Mouse (Mus musculus) ovary, adult 10 weeks (tissue): ENCODE data around the gene Cyb5d1. TPM values are rescaled to one million over a fixed set of nuclear protein-coding genes. Genes with fewer than 3 reads are reported as not detected.

Experiments used
- polyA plus RNA-seq: library from polyadenylated mRNA; stranded (reverse); fragments of 350-450 nt; fragmentation: Illumina TruSeq; extraction: RNeasy Lipid Tissue Mini Kit (QIAGEN cat#74804); gene quantifications from one replicate; pipeline ENCODE4 v1.2.3, GENCODE M21; 2014

The Cyb5d1 gene
- polyA plus RNA-seq = 42.1 TPM

GRCm38 (mm10) chr11:69395235-69395633, at the start of gene Cyb5d1, which contains the start of gene Naa38:
Cyb5d1 (minus strand) TSS chr11:69395631.
Naa38 (plus strand) TSS chr11:69395487.

DNA sequence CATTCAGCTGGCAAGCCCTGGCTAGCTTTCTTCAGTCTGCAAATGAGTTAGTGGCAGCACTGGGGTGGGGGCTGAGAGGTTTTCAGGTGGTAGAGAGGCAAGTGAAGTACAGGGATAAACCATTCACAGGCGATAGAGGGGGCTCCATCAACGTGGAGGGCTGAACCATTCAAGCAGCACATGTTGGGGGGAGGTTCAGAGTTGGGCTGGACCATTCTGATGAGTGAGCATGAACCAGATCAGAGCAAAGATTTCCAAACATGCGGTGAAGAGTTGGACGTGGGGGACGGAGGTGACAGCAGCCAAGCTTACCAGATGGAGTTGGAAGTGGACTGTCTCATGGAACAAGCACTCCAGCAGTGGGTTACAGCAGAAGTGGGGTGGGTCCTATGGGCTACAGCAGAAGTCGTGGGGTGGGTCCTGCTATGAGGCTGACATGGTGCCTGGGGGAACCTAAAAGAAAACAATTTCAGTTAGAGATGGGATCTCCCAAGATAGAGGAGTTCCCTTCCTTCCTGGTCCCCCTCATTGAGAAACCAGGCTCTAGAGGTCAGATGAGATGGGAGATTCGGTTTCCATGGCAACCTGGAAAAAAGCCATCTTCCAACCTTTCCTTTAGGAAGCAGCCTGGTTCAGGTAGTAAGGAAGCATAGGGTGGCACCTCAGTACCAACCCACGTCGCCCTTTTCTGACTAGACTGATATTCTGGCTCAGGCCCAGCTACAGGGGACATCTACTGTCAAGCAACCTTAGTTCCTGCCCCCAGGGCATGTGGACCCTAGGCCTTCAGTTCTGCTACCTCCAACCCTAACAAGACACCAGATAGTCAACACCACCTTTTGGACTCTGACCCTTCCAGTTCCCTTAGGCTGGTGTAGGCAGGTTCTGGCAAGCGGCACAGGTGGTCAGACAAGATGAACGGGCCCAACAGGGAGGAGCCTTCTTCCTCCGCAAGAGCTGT, 18.1 kb upstream of the Cyb5d1 start, which contains the start of gene Kdm6b:
TSS of gene Kdm6b (minus strand) at position 455 of the 961 bp plus-strand sequence.

GRCm38 (mm10) chr11:69398059-69398458, 2.6 kb upstream of the Cyb5d1 start, which contains the start of gene Tmem88:
Tmem88 (minus strand) TSS chr11:69398234.

GRCm38 (mm10) chr11:69369215-69369989, 26.0 kb downstream of the Cyb5d1 start, which contains the start of gene Chd3:
Chd3 (minus strand) TSS chr11:69369406.

Other genes with a start within 250 kb of the Cyb5d1 start
- not detected for gene Alox12b, start 238.6 kb downstream of the Cyb5d1 start, polyA plus RNA-seq
- gene Alox8, start 197.8 kb downstream of the Cyb5d1 start, polyA plus RNA-seq = not detected
- 0.97 TPM for gene Gucy2e, start 158.6 kb downstream of the Cyb5d1 start, polyA plus RNA-seq
- gene Cntrob, start 71.9 kb downstream of the Cyb5d1 start, polyA plus RNA-seq = 2.4 TPM
- gene Trappc1, start 71.7 kb downstream of the Cyb5d1 start, polyA plus RNA-seq = 40.0 TPM
- 6.8 TPM for gene Kcnab3, start 69.4 kb downstream of the Cyb5d1 start, polyA plus RNA-seq
- gene Rnf227, start 55.2 kb downstream of the Cyb5d1 start, polyA plus RNA-seq = 15.5 TPM
- gene Chd3, start 26.2 kb downstream of the Cyb5d1 start, polyA plus RNA-seq = 13.1 TPM
- 3.6 TPM for gene Naa38, start 144 bp downstream of the Cyb5d1 start, polyA plus RNA-seq
- gene Tmem88, start 2.6 kb upstream of the Cyb5d1 start, polyA plus RNA-seq = 0.88 TPM
- gene Kdm6b, start 18.0 kb upstream of the Cyb5d1 start, polyA plus RNA-seq = 8.6 TPM
- gene Dnah2, start 153.5 kb upstream of the Cyb5d1 start, polyA plus RNA-seq = 0.48 TPM
- gene Efnb3, start 164.6 kb upstream of the Cyb5d1 start, polyA plus RNA-seq = 1.6 TPM
- 1.1 TPM for gene Wrap53, start 184.6 kb upstream of the Cyb5d1 start, polyA plus RNA-seq
- gene Trp53, start 184.7 kb upstream of the Cyb5d1 start, polyA plus RNA-seq = 9.2 TPM
- 165 TPM for gene Atp1b2, start 210.3 kb upstream of the Cyb5d1 start, polyA plus RNA-seq
- gene Shbg, start 222.3 kb upstream of the Cyb5d1 start, polyA plus RNA-seq = 0.66 TPM
- 4.7 TPM for gene Sat2, start 226.4 kb upstream of the Cyb5d1 start, polyA plus RNA-seq
- gene Fxr2, start 237.4 kb upstream of the Cyb5d1 start, polyA plus RNA-seq = 11.1 TPM